Mouse (Mus musculus): Measurements from ENCODE around the gene A930004D18Rik.

GRCm38 (mm10) chr2:18017321-18017720 is 20.2 kb downstream of the A930004D18Rik start:
- TF ChIP-seq CTCF (IDR thresholded peaks at IDR 0.05; ENCODE audit: insufficient read depth, low read depth, low read length) (no peak), POLR2A (IDR thresholded peaks at IDR 0.05; ENCODE audit: insufficient read depth, low read depth, low read length) (no peak)

All from olfactory bulb, adult 2 months (tissue).